Mouse (Mus musculus) ES-E14 (cell line): ENCODE results near the gene Thada.

Source experiments
- CHD2 ChIP-seq: IDR thresholded peaks from 2 replicates; pipeline ENCODE4 v1.6.1; 2014; ENCODE audit warnings: mild to moderate bottlenecking, low read depth, low read length, inconsistent platforms
- HCFC1 ChIP-seq: IDR thresholded peaks from 2 replicates; pipeline ENCODE4 v1.6.1; 2012; ENCODE audit warnings: low read length, inconsistent platforms, borderline replicate concordance; ENCODE audit not compliant: insufficient read depth
- MAFK ChIP-seq: IDR thresholded peaks from 2 replicates; pipeline ENCODE4 v1.6.1; 2014; ENCODE audit warnings: mild to moderate bottlenecking, low read depth, low read length, inconsistent platforms; ENCODE audit not compliant: insufficient read depth
- ZC3H11A ChIP-seq: IDR thresholded peaks from 2 replicates; pipeline ENCODE4 v1.6.1; 2012; ENCODE audit warnings: low read depth, mild to moderate bottlenecking, inconsistent platforms, low read length, borderline replicate concordance
- ZNF384 ChIP-seq: IDR thresholded peaks from 2 replicates; pipeline ENCODE4 v1.6.1; 2012; ENCODE audit warnings: low read depth, low read length, inconsistent platforms

DNA sequence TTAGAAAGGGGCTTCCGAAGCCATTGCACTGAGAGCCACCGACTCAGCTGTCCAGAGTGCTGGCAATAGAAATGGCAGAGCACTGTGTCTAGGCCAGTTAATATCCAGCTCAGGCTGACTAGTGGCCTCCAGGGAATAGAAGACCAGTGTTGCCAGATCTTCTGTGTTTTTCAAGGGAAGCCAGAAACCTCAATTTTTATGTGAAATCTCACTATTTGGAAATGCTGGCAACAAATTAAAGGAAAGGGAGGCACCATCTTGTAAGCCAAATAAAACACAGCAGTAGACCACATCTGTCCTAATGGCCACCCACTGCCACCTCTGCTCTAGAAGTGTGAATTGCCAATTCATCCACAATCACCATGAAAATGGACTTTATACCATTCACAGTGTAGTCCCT, 76.0 kb downstream of the Thada start:
- TF ChIP-seq CHD2 (no peak), HCFC1 (no peak), MAFK (no peak), ZC3H11A (no peak), ZNF384 (no peak)
